Mouse (Mus musculus): Measurements from ENCODE around the gene Nxf1. TPM values are rescaled to one million over a fixed set of nuclear protein-coding genes. Genes with fewer than 3 reads are reported as not detected.

Gene Nxf1
- polyA plus RNA-seq, 1 experiment, result 174 TPM

GRCm38 (mm10) chr19:8721378-8721777, 35.5 kb upstream of the Nxf1 start:
- no peak for TF ChIP-seq CTCF (IDR thresholded peaks at IDR 0.05; ENCODE audit: control insufficient read depth, insufficient read depth, insufficient replicate concordance, low read depth, low read length)
- TF ChIP-seq POLR2A (IDR thresholded peaks at IDR 0.05; ENCODE audit: control insufficient read depth, low read depth, low read length), result no peak
- Histone ChIP-seq H3K36me3 (ENCODE audit: control insufficient read depth, insufficient read depth, low read length) (peaks cover 1% of the 10 kb centered on the region), H3K27me3 (ENCODE audit: control insufficient read depth, insufficient read depth, low read length) (no peaks in the 10 kb centered on the region), H3K27ac (ENCODE audit: control insufficient read depth, insufficient read depth, low read depth, low read length) (no peak overlapping the region), H3K4me3 (ENCODE audit: control insufficient read depth, low read depth, low read length) (no peak overlapping the region), H3K4me1 (ENCODE audit: control insufficient read depth, insufficient read depth, low read length) (no peaks in the 10 kb centered on the region; the same call in 1 of the 2 replicates)

DNA sequence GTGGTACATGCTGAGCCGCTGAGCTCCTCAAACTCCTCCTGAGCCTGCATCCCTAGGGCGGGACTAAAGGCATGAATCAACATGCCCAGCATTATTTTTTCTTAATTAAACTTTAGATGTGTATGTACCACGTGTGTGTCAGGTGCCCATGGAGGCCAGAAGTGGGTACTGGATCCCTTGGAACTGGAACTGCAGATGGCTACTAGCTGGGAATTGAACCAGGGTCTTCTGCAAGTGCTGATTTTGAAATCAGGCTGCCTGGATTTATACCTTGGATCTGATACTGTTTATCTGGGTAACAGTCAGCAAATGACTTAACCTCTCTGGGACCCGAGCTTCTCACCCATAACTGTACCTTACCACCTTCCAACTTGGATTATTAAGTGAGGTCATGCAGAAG, 34.9 kb upstream of the Nxf1 start:
- H3K36me3 ChIP-seq (ENCODE audit: control insufficient read depth, insufficient read depth, low read length), result peaks cover 1% of the 10 kb centered on the region
- no peaks in the 10 kb centered on the region for H3K27me3 ChIP-seq (ENCODE audit: control insufficient read depth, insufficient read depth, low read length)
- H3K4me1 ChIP-seq (ENCODE audit: control insufficient read depth, insufficient read depth, low read length), result no peaks in the 10 kb centered on the region; the same call in 1 of the 2 replicates
- no peak overlapping the region for H3K4me3 ChIP-seq (ENCODE audit: control insufficient read depth, low read depth, low read length)
- no peak overlapping the region for H3K27ac ChIP-seq (ENCODE audit: control insufficient read depth, insufficient read depth, low read depth, low read length)
- TF ChIP-seq POLR2A (IDR thresholded peaks at IDR 0.05; ENCODE audit: control insufficient read depth, low read depth, low read length), result no peak
- TF ChIP-seq CTCF (IDR thresholded peaks at IDR 0.05; ENCODE audit: control insufficient read depth, insufficient read depth, insufficient replicate concordance, low read depth, low read length), result no peak

DNA sequence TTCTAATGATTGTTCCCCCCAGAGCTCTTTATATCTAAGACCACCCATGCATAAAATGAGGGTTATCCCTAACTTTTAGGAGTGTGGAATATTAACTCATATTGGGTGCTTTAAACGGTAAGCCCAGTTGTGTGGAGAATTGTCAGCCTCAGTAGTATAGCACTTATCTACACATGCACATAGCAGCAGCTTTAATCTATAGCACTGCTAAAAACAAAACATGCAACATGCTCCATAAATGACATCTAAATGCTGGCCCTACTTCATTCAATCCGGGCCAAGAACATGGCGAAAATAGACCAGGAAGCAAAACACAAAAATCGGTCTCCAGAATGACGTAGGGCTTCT, 34.3 kb upstream of the Nxf1 start:
- TF ChIP-seq CTCF (IDR thresholded peaks at IDR 0.05; ENCODE audit: control insufficient read depth, insufficient read depth, insufficient replicate concordance, low read depth, low read length), result no peak
- no peak for TF ChIP-seq POLR2A (IDR thresholded peaks at IDR 0.05; ENCODE audit: control insufficient read depth, low read depth, low read length)
- Histone ChIP-seq H3K36me3 (ENCODE audit: control insufficient read depth, insufficient read depth, low read length) (peaks cover 1% of the 10 kb centered on the region), H3K27ac (ENCODE audit: control insufficient read depth, insufficient read depth, low read depth, low read length) (peak overlapping the region; percentile 97), H3K4me3 (ENCODE audit: control insufficient read depth, low read depth, low read length) (peak overlapping the region; percentile 98), H3K4me1 (ENCODE audit: control insufficient read depth, insufficient read depth, low read length) (no peaks in the 10 kb centered on the region; the same call in 1 of the 2 replicates), H3K27me3 (ENCODE audit: control insufficient read depth, insufficient read depth, low read length) (no peaks in the 10 kb centered on the region)

DNA sequence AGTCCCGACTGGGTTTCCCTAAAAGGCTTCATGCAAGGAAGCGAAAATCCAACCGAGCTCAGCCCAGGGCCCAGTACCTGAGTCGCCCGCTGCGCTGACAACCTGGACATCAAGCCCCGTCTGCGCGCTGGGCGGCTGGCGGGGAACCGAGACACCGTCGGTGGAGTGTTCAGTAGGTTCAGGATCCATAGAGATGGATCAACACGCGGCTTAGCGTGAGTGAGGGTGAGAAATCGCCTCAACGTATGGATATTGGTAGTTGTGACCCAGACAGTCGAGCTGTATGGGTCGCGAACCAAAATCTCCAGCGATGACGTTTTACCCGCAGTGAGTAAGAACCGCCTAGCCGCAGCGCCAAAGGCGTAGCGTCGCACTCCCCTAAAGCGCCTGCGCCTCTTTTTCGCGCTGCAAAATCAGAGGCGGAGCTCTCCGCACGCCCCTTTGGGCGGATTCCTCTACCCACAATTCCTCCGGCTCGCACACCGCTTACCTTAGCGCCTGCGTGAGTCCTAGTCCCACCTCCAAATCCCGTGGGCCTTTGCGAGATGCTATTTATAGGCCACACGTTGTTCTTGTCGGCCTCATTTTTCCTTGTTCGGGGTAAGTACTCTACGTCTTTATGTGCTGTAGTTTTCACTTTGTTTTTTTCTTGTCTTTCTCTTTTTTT, 33.8 kb upstream of the Nxf1 start, which contains the start of gene Slc3a2:
Gene Slc3a2, minus strand, starts transcription at position 463 of the 667 bp plus-strand sequence.
- no peaks in the 10 kb centered on the region; the same call in 1 of the 2 replicates for H3K4me1 ChIP-seq (ENCODE audit: control insufficient read depth, insufficient read depth, low read length)
- H3K4me3 ChIP-seq (ENCODE audit: control insufficient read depth, low read depth, low read length), result peak within 1 kb of the TSS; percentile 98
- TF ChIP-seq POLR2A (IDR thresholded peaks at IDR 0.05; ENCODE audit: control insufficient read depth, low read depth, low read length) (peak; percentile 96), CTCF (IDR thresholded peaks at IDR 0.05; ENCODE audit: control insufficient read depth, insufficient read depth, insufficient replicate concordance, low read depth, low read length) (no peak)
- peaks cover 1% of the 10 kb centered on the region for H3K36me3 ChIP-seq (ENCODE audit: control insufficient read depth, insufficient read depth, low read length)
- H3K27ac ChIP-seq (ENCODE audit: control insufficient read depth, insufficient read depth, low read depth, low read length), result peak within 1 kb of the TSS; percentile 97
- H3K27me3 ChIP-seq (ENCODE audit: control insufficient read depth, insufficient read depth, low read length), result no peaks in the 10 kb centered on the region

DNA sequence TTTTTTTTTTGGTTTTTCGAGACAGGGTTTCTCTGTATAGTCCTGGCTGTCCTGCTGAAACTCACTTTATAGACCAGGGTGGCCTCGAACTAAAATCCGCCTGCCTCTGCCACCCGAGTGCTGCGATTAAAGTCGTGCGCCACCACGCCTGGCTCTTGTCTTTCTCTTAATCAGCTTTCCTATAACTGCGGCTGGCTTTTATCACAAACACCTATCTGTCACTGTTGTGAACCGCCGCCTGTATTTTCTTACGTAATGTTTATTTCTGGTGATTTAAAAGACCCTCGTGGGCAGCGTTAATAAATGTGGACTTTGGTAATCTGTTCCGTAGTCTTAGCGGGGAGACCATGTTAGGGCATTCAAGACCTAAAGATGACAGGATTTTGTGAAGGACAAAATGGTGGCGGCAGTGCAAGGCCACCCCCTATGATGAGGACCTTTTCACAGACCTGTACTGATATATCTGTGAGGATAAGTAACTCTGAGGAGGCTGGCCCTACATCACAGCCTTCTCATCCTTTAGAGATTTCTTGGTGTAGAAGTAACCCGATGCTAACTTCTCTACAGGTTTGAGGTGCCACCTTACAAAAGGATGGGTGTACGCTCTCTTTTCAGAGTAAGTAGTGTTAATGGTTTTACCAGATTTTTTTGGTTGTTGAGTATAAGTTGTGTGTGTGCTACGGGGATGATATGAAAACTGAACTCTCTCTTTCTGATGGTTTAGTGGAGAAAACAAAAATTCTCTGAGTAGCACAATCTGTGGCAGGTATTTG, 33.1 kb upstream of the Nxf1 start:
- Histone ChIP-seq H3K4me1 (ENCODE audit: control insufficient read depth, insufficient read depth, low read length) (no peaks in the 10 kb centered on the region; the same call in 1 of the 2 replicates), H3K4me3 (ENCODE audit: control insufficient read depth, low read depth, low read length) (peak overlapping the region; percentile 98), H3K36me3 (ENCODE audit: control insufficient read depth, insufficient read depth, low read length) (peaks cover 1% of the 10 kb centered on the region), H3K27ac (ENCODE audit: control insufficient read depth, insufficient read depth, low read depth, low read length) (peak overlapping the region; percentile 12), H3K27me3 (ENCODE audit: control insufficient read depth, insufficient read depth, low read length) (no peaks in the 10 kb centered on the region)
- no peak for TF ChIP-seq CTCF (IDR thresholded peaks at IDR 0.05; ENCODE audit: control insufficient read depth, insufficient read depth, insufficient replicate concordance, low read depth, low read length)
- no peak for TF ChIP-seq POLR2A (IDR thresholded peaks at IDR 0.05; ENCODE audit: control insufficient read depth, low read depth, low read length)

- peaks cover 1% of the 10 kb centered on the region for H3K36me3 ChIP-seq (ENCODE audit: control insufficient read depth, insufficient read depth, low read length)
- no peaks in the 10 kb centered on the region for H3K27me3 ChIP-seq (ENCODE audit: control insufficient read depth, insufficient read depth, low read length)
- H3K27ac ChIP-seq (ENCODE audit: control insufficient read depth, insufficient read depth, low read depth, low read length), result no peak overlapping the region
- TF ChIP-seq CTCF (IDR thresholded peaks at IDR 0.05; ENCODE audit: control insufficient read depth, insufficient read depth, insufficient replicate concordance, low read depth, low read length) (no peak), POLR2A (IDR thresholded peaks at IDR 0.05; ENCODE audit: control insufficient read depth, low read depth, low read length) (no peak)
- H3K4me3 ChIP-seq (ENCODE audit: control insufficient read depth, low read depth, low read length), result no peak overlapping the region
- no peaks in the 10 kb centered on the region; the same call in 1 of the 2 replicates for H3K4me1 ChIP-seq (ENCODE audit: control insufficient read depth, insufficient read depth, low read length)
Observed at GRCm38 (mm10) chr19:8724392-8724791, 32.5 kb upstream of the Nxf1 start.

GRCm38 (mm10) chr19:8725081-8725613, 31.7 kb upstream of the Nxf1 start:
- Histone ChIP-seq H3K4me1 (ENCODE audit: control insufficient read depth, insufficient read depth, low read length) (no peaks in the 10 kb centered on the region; the same call in 1 of the 2 replicates), H3K27me3 (ENCODE audit: control insufficient read depth, insufficient read depth, low read length) (no peaks in the 10 kb centered on the region), H3K27ac (ENCODE audit: control insufficient read depth, insufficient read depth, low read depth, low read length) (no peak overlapping the region), H3K36me3 (ENCODE audit: control insufficient read depth, insufficient read depth, low read length) (peaks cover 1% of the 10 kb centered on the region), H3K4me3 (ENCODE audit: control insufficient read depth, low read depth, low read length) (no peak overlapping the region)
- TF ChIP-seq CTCF (IDR thresholded peaks at IDR 0.05; ENCODE audit: control insufficient read depth, insufficient read depth, insufficient replicate concordance, low read depth, low read length) (no peak), POLR2A (IDR thresholded peaks at IDR 0.05; ENCODE audit: control insufficient read depth, low read depth, low read length) (no peak)
